ENCODE assay signal across 7 mouse cellular contexts in genomic region chr17:56290388-56291170, GRCm38 (mm10). TPM values are rescaled to one million over a fixed set of nuclear protein-coding genes. Genes with fewer than 3 reads are reported as not detected.
DNase-seq lines count a peak whose midpoint lies in the region; ATAC-seq and TF ChIP-seq lines count a peak whose summit lies in the region.

No protein-coding gene starts in this region.

- no peaks in the 10 kb centered on the region for H3K9me3 ChIP-seq in hindbrain, embryonic 16.5 days (ENCODE audit: control insufficient read depth, low read length)
- H3K9me3 ChIP-seq in midbrain, embryonic 10.5 days (replicated peaks) = no peaks in the 10 kb centered on the region

- H3K27ac ChIP-seq in gastrocnemius, adult 2 months = peak overlapping the region; percentile 93
- H3K27ac ChIP-seq in hindbrain, embryonic 16.5 days (ENCODE audit: low read depth, low read length) = peak overlapping the region; percentile 67
- peak overlapping the region; percentile 94 for H3K27ac ChIP-seq in midbrain, embryonic 10.5 days (replicated peaks)

- no peaks in the 10 kb centered on the region for H3K27me3 ChIP-seq in hindbrain, embryonic 16.5 days (replicated peaks; ENCODE audit: control insufficient read depth, insufficient read depth, low read length)
- H3K27me3 ChIP-seq in midbrain, embryonic 10.5 days (ENCODE audit: low read depth, poor library complexity, severe bottlenecking) = no peaks in the 10 kb centered on the region

- DNase-seq in R1 (ENCODE audit: low read depth, low spot score) = peak; percentile 98
- DNase-seq in cerebellum, postnatal 25 days = peak; percentile 47 to 66
- peak; percentile 96 for DNase-seq in gastrocnemius, adult 2 months
- DNase-seq in left cerebral cortex, postnatal 4 days = peak; percentile 74
- peak; percentile 92 for DNase-seq in midbrain, embryonic 10.5 days (ENCODE audit: low spot score)
- DNase-seq in spleen, postnatal 10 days (ENCODE audit: low spot score in 2 of 2) = peak; percentile 91 to 92

- H3K9ac ChIP-seq in hindbrain, embryonic 16.5 days (ENCODE audit: low read depth, low read length) = peak overlapping the region; percentile 45

- peak; percentile 67 for ATAC-seq in hindbrain, embryonic 16.5 days

- H3K4me1 ChIP-seq in hindbrain, embryonic 16.5 days (ENCODE audit: control insufficient read depth, insufficient read depth, low read depth, low read length) = peaks cover 10% of the 10 kb centered on the region
- peaks cover 53% of the 10 kb centered on the region for H3K4me1 ChIP-seq in midbrain, embryonic 10.5 days

- peak overlapping the region; percentile 72 for H3K4me3 ChIP-seq in gastrocnemius, adult 2 months
- H3K4me3 ChIP-seq in hindbrain, embryonic 16.5 days (ENCODE audit: low read length) = peak overlapping the region; percentile 34
- H3K4me3 ChIP-seq in midbrain, embryonic 10.5 days = peak overlapping the region; percentile 63

- no peak for TF ChIP-seq CTCF in gastrocnemius, adult 2 months (IDR thresholded peaks at IDR 0.05)

- no peaks in the 10 kb centered on the region for H3K36me3 ChIP-seq in hindbrain, embryonic 16.5 days (ENCODE audit: control insufficient read depth, insufficient read depth, low read length)
- H3K36me3 ChIP-seq in midbrain, embryonic 10.5 days = peaks cover 17% of the 10 kb centered on the region

- H3K4me2 ChIP-seq in hindbrain, embryonic 16.5 days (ENCODE audit: low read length) = peak overlapping the region; percentile 47

- intact Hi-C loops in gastrocnemius, adult 2 months (cut with DNase I) = loop anchor here (2.0 kb wide), 1 partner anchor 60 kb away; no protein-coding TSS in a partner anchor
- intact Hi-C loops in left cerebral cortex, postnatal 4 days (cut with DNase I) = no loop called here

- WGBS in hindbrain, embryonic 16.5 days = 3% methylated on average over 17 of the region's 17 CpGs
- 2% methylated on average over 17 of the region's 17 CpGs for WGBS in midbrain, embryonic 10.5 days

RNA-seq across cellular contexts. Expression of gene Plin3, which starts 2.1 kb away (rescaled TPM):
- total RNA-seq in gastrocnemius, adult 2 months (2021) = 10 to 100 TPM; 42.4 to 75.0 TPM
- polyA plus RNA-seq in hindbrain, embryonic 16.5 days (2015; fragmentation: Nextera tagmentation; extraction: Ambion mirVana) = 15.5 and 21.1 TPM in 2 replicates
- 1 to 10 TPM; 4.5 to 6.1 TPM for total RNA-seq in left cerebral cortex, postnatal 4 days (2021)
- 59.5 and 70.0 TPM in 2 replicates for polyA plus RNA-seq in midbrain, embryonic 10.5 days (2016; fragmentation: Nextera tagmentation; extraction: Ambion mirVana)

RNA-seq across cellular contexts. Expression of gene Arrdc5, which starts 9.5 kb away (rescaled TPM):
- total RNA-seq in gastrocnemius, adult 2 months (2021) = not detected
- polyA plus RNA-seq in hindbrain, embryonic 16.5 days (2015; fragmentation: Nextera tagmentation; extraction: Ambion mirVana) = not detected in 2 replicates
- total RNA-seq in left cerebral cortex, postnatal 4 days (2021) = not detected
- not detected in 2 replicates for polyA plus RNA-seq in midbrain, embryonic 10.5 days (2016; fragmentation: Nextera tagmentation; extraction: Ambion mirVana)

RNA-seq across cellular contexts. Expression of gene Uhrf1, which starts 12.5 kb away (rescaled TPM):
- 1 to 10 TPM; 1.3 to 2.1 TPM for total RNA-seq in gastrocnemius, adult 2 months (2021)
- polyA plus RNA-seq in hindbrain, embryonic 16.5 days (2015; fragmentation: Nextera tagmentation; extraction: Ambion mirVana) = 23.3 and 28.2 TPM in 2 replicates
- total RNA-seq in left cerebral cortex, postnatal 4 days (2021) = 10 to 100 TPM; 12.3 to 16.2 TPM
- 291 and 321 TPM in 2 replicates for polyA plus RNA-seq in midbrain, embryonic 10.5 days (2016; fragmentation: Nextera tagmentation; extraction: Ambion mirVana)

RNA-seq across cellular contexts. Expression of gene Ticam1, which starts 14.0 kb away (rescaled TPM):
- 1 to 10 TPM; 2.7 to 3.4 TPM for total RNA-seq in gastrocnemius, adult 2 months (2021)
- polyA plus RNA-seq in hindbrain, embryonic 16.5 days (2015; fragmentation: Nextera tagmentation; extraction: Ambion mirVana) = 1.5 and 1.9 TPM in 2 replicates
- total RNA-seq in left cerebral cortex, postnatal 4 days (2021) = 1 to 10 TPM; 3.4 to 3.7 TPM
- 2.4 and 3.1 TPM in 2 replicates for polyA plus RNA-seq in midbrain, embryonic 10.5 days (2016; fragmentation: Nextera tagmentation; extraction: Ambion mirVana)

RNA-seq across cellular contexts. Expression of gene Fem1a, which starts 34.0 kb away (rescaled TPM):
- 100 to 1,000 TPM; 165 to 176 TPM for total RNA-seq in gastrocnemius, adult 2 months (2021)
- 17.4 and 18.2 TPM in 2 replicates for polyA plus RNA-seq in hindbrain, embryonic 16.5 days (2015; fragmentation: Nextera tagmentation; extraction: Ambion mirVana)
- total RNA-seq in left cerebral cortex, postnatal 4 days (2021) = 10 to 100 TPM; 41.4 to 45.7 TPM
- 11.7 and 15.1 TPM in 2 replicates for polyA plus RNA-seq in midbrain, embryonic 10.5 days (2016; fragmentation: Nextera tagmentation; extraction: Ambion mirVana)

Comparison
In these comparisons a context has a peak if more than half of its experiments do, and no peak if none do; other contexts are left out.
1. Peak in every context shown above with its lines: DNase-seq, ATAC-seq, H3K4me3 ChIP-seq and H3K27ac ChIP-seq.
2. RNA of gene Plin3, which starts 2.1 kb away (total RNA-seq): 42.4 to 75.0 TPM in gastrocnemius, adult 2 months; 4.5 to 6.1 TPM in left cerebral cortex, postnatal 4 days; every median in the first group is over 4 times any median in the second.
3. RNA of gene Uhrf1, which starts 12.5 kb away (total RNA-seq): 12.3 to 16.2 TPM in left cerebral cortex, postnatal 4 days; 1.3 to 2.1 TPM in gastrocnemius, adult 2 months; every median in the first group is over 4 times any median in the second.